Mouse (Mus musculus) kidney, embryonic 15.5 days (tissue): ENCODE results near the gene Rfx2. TPM values are rescaled to one million over a fixed set of nuclear protein-coding genes. Genes with fewer than 3 reads are reported as not detected.
A peak's percentile ranks its signal among the peaks of the same experiment; 100 is the strongest.

ENCODE experiments used
- ATAC-seq: fragments of 200-750 bp; cut with Nextera tagmentation; replicated peaks from 2 replicates; pipeline ENCODE4 v1.8.0; 2017; ENCODE audit warnings: moderate TSS enrichment; ENCODE audit not compliant: low FRiP score
- H3K27ac ChIP-seq: fragments of 300-500 bp; sonication (generic); 2 replicates; pipeline ENCODE4 v1.5.1; 2015; ENCODE audit warnings: mild to moderate bottlenecking, inconsistent platforms
- H3K27me3 ChIP-seq: fragments of 300-500 bp; sonication (generic); 2 replicates; pipeline ENCODE4 v1.6.1; 2015; ENCODE audit warnings: inconsistent platforms
- H3K36me3 ChIP-seq: fragments of 300-500 bp; sonication (generic); 2 replicates; pipeline ENCODE4 v1.6.1; 2015; ENCODE audit warnings: inconsistent platforms
- H3K4me1 ChIP-seq: fragments of 300-500 bp; sonication (generic); 2 replicates; pipeline ENCODE4 v1.6.1; 2015; ENCODE audit warnings: inconsistent platforms
- H3K4me2 ChIP-seq: fragments of 300-500 bp; sonication (generic); 2 replicates; pipeline ENCODE4 v1.6.1; 2015; ENCODE audit warnings: moderate library complexity, mild to moderate bottlenecking, inconsistent platforms
- H3K4me3 ChIP-seq: fragments of 300-500 bp; sonication (generic); replicated peaks from 2 replicates; pipeline ENCODE4 v1.5.1; 2015; ENCODE audit warnings: mild to moderate bottlenecking, inconsistent platforms
- H3K9ac ChIP-seq: fragments of 300-500 bp; sonication (generic); 2 replicates; pipeline ENCODE4 v1.6.1; 2015; ENCODE audit warnings: mild to moderate bottlenecking, inconsistent platforms
- H3K9me3 ChIP-seq: fragments of 300-500 bp; sonication (generic); replicated peaks from 2 replicates; pipeline ENCODE4 v1.6.1; 2016; ENCODE audit warnings: inconsistent platforms
- WGBS: fragments of 180-500 bp; shearing (Covaris S2); methylation state at CpG from one replicate; pipeline ENCODE4 v1.1.7; 2015; ENCODE audit warnings: mixed read lengths; 5-methylcytosine and 5-hydroxymethylcytosine counted together
- polyA plus RNA-seq: library from polyadenylated mRNA; unstranded; fragments of >200 nt; fragmentation: Nextera tagmentation; extraction: Ambion mirVana; gene quantifications from 2 replicates; pipeline ENCODE4 v1.2.1, GENCODE M21; 2015

Rfx2 gene
- polyA plus RNA-seq, 1 experiment from 2014 or later: 4.1 TPM

DNA sequence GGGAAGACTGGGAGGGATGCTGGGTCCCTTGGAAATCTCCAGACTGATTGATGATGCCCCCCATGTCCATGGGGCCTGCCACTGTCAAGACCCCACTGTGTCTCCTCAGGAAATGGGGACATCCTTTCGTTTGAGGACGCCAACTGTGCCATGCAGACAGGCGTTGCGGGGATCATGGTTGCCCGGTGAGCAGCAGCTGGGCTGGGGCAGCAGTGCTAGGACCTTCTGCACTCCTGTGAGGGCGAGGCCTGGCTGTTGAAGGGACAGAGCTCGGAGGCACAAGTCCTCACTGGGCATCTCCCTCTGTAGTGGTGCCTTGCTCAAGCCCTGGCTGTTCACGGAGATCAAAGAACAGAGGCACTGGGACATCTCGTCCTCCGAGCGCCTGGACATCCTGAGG, 61.9 kb downstream of the Rfx2 start:
- H3K9ac ChIP-seq: no peak overlapping the region
- no peak overlapping the region for H3K27ac ChIP-seq
- no peak overlapping the region for H3K4me2 ChIP-seq
- no peaks in the 10 kb centered on the region for H3K9me3 ChIP-seq
- 94% methylated on average over 11 of the region's 11 CpGs for WGBS
- H3K36me3 ChIP-seq: peaks cover 52% of the 10 kb centered on the region
- no peaks in the 10 kb centered on the region for H3K27me3 ChIP-seq
- no peak overlapping the region for H3K4me3 ChIP-seq
- no peak for ATAC-seq
- peaks cover 10% of the 10 kb centered on the region for H3K4me1 ChIP-seq

DNA sequence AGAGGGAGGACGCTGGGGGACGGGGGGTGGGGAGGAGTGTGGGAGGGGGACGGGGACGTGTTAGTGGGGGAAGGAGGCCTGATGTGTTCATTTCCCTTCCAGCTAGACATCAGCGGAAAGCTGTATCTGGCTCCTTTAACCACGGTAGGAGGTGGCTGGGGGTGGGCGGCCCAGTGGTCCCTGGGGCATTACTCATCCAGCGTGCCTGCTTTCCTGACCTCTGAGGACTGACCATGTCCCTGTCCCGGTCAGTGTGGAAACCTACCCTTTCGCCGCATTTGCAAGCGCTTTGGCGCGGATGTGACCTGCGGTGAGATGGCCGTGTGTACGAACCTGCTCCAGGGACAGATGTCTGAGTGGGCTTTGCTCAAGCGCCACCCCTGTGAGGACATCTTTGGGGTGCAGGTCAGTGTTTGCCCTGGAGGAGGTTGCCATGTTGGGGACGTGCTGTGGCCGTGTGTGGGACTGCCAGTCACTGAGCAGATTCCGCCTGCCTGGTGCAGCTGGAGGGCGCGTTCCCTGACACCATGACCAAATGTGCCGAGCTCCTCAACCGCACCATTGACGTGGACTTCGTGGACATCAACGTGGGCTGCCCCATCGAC, 63.2 kb downstream of the Rfx2 start:
- 91% methylated on average over 29 of the region's 29 CpGs for WGBS
- Histone ChIP-seq H3K27ac (no peak overlapping the region), H3K4me2 (no peak overlapping the region), H3K4me3 (no peak overlapping the region), H3K4me1 (peaks cover 19% of the 10 kb centered on the region), H3K36me3 (peaks cover 52% of the 10 kb centered on the region), H3K9me3 (no peaks in the 10 kb centered on the region), H3K9ac (no peak overlapping the region), H3K27me3 (no peaks in the 10 kb centered on the region)
- no peak for ATAC-seq

DNA sequence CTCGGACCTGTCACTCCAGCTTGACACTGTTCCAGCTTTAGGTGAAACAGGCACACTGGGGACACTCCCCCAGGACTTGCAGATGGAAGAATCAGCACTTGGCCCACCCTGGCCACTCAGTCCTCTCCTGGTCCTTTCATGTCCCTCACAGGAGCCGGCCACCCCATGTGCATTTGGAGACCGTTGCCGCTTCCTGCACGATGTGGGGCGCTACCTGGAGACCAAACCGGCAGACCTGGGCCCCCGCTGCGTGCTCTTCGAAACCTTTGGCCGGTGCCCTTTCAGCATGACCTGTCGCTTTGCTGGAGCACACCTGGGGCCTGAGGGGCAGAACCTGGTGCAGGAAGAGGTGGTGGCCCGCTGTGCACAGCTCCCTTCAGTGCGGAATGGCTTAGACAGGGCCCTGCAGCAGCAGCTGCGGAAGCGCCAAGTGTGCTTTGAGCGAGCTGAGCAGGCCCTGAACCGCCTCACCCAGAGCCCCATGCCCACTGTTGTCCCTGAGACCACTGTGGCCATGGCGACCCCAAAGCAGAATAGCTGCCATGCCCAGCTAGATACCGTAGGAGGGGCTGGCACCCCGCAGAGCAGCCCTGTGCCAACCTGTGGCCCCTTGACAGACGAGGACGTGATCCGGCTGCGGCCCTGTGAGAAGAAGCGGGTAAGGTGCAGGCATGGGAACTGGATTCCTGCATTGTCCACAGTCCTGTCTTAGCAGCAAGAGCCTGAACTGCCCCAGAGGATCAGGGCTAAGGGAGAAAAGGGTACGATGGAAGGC, 64.0 kb downstream of the Rfx2 start:
- Histone ChIP-seq H3K4me2 (no peak overlapping the region), H3K36me3 (peaks cover 52% of the 10 kb centered on the region), H3K9me3 (no peaks in the 10 kb centered on the region), H3K4me1 (peaks cover 27% of the 10 kb centered on the region), H3K9ac (no peak overlapping the region), H3K27me3 (no peaks in the 10 kb centered on the region), H3K27ac (no peak overlapping the region), H3K4me3 (no peak overlapping the region)
- no peak for ATAC-seq
- WGBS: 95% methylated on average over 27 of the region's 27 CpGs

DNA sequence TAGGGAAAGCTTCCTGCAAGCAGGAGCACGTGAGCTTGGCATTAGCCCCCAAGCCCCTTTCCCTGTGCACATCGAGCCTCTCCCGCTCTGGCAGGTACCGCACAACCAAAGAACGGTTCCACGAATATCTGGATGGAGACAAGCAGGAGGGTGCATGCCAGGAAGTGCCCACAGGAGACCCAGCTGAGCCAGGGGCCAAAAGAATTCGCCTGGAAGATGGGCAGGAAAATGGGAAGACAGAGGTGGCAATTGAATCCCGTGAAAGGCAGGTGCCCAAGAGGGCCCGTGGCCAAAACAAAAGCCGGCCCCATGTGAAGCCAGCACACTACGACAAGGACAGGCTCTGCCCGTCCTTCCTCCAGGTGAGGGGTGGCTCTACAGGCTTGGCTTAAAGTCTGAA, 65.4 kb downstream of the Rfx2 start:
- peaks cover 2% of the 10 kb centered on the region; the same call in 1 of the 2 replicates for H3K27me3 ChIP-seq
- WGBS: 50% methylated on average over 12 of the region's 12 CpGs
- H3K4me1 ChIP-seq: peaks cover 31% of the 10 kb centered on the region
- H3K9ac ChIP-seq: peak overlapping the region; percentile 75
- H3K4me3 ChIP-seq: peak overlapping the region; percentile 89
- peak overlapping the region; percentile 99 for H3K27ac ChIP-seq
- H3K4me2 ChIP-seq: peak overlapping the region; percentile 82
- no peaks in the 10 kb centered on the region for H3K9me3 ChIP-seq
- ATAC-seq: no peak
- H3K36me3 ChIP-seq: peaks cover 43% of the 10 kb centered on the region

DNA sequence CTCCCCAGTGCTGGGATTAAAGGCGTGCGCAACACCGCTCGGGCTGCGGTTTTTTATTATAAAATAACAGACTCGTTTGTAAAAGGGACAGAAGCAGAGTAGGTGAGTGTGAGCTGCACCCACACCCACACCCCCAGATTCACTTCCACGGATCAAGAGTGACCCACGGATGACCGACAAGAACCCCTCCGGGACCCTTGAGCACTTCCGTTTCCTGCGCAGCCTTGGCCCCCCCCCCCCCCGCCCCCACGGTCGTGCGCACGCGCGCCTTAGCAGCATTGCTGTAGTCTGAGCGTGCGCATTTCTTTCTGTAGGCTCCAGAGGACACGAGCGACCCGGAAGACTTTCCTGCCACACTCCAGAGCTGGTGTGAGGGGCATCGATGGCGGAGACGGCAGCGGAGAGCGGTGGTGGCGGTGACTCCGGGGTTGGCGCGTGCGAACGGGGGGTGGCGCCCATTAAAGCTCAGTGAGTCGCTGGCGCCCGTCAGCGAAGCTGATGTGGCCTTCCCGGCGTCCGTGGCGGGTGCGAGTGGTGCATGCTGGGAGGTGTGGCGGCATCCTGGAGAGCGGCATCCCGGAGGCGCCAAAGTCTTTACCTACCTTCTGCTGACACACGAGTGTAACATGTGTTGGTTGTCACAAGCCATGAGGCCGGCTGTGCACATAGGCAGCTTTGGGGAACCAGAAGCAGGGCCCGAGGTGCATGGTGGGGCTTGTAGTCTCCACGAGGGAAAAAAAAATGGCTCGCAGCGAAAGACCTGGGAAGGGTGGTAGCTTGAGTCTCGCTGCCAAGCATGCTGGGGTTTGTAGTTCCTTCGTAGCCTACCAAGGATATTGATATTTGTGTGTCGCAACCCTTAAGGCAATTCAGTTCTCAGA, 66.1 kb downstream of the Rfx2 start, which contains the start of gene Dus3l:
TSS of gene Dus3l (plus strand) at position 284 of the 881 bp plus-strand sequence.
- Histone ChIP-seq H3K9ac (peak within 1 kb of the TSS; percentile 75), H3K4me3 (peak within 1 kb of the TSS; percentile 89), H3K4me2 (peak within 1 kb of the TSS; percentile 82), H3K27ac (peak within 1 kb of the TSS; percentile 99), H3K27me3 (peaks cover 6% of the 10 kb centered on the region; the same call in 1 of the 2 replicates), H3K36me3 (peaks cover 36% of the 10 kb centered on the region), H3K4me1 (peaks cover 31% of the 10 kb centered on the region), H3K9me3 (no peaks in the 10 kb centered on the region)
- 1% methylated on average over 58 of the region's 58 CpGs for WGBS
- ATAC-seq: peak; percentile 80

DNA sequence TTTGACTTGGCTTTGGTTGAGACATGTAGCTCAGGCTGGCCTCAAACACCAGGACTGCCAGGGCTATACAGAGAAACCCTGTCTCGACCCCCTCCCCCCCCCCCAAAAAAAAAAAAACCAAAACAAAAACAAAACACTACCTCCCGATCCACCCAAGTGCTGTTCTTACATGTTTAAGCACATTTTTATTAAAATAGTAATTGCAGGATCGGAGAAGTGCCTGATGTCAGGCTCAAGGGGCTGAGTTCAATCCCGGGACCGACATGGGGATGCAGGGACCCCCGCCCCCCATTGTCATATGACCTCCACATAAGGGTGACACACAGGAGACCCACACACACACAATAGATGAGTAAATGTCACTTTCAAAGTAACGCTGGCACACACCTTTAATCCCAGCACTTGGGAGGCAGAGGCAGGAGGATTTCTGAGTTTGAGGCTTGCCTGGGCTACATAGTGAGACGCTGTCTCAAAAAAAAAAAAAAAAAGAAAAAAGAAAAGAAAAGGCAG, 67.0 kb downstream of the Rfx2 start:
- Histone ChIP-seq H3K4me2 (peak overlapping the region; percentile 82), H3K36me3 (peaks cover 26% of the 10 kb centered on the region), H3K4me1 (peaks cover 31% of the 10 kb centered on the region), H3K27me3 (peaks cover 6% of the 10 kb centered on the region; the same call in 1 of the 2 replicates), H3K27ac (peak overlapping the region; percentile 99), H3K9me3 (no peaks in the 10 kb centered on the region), H3K9ac (0 out of 2 replicates have a peak overlapping the region, but pooled peaks have one; percentile 75), H3K4me3 (peak overlapping the region; percentile 89)
- 77% methylated on average over 8 of the region's 8 CpGs for WGBS
- no peak for ATAC-seq

DNA sequence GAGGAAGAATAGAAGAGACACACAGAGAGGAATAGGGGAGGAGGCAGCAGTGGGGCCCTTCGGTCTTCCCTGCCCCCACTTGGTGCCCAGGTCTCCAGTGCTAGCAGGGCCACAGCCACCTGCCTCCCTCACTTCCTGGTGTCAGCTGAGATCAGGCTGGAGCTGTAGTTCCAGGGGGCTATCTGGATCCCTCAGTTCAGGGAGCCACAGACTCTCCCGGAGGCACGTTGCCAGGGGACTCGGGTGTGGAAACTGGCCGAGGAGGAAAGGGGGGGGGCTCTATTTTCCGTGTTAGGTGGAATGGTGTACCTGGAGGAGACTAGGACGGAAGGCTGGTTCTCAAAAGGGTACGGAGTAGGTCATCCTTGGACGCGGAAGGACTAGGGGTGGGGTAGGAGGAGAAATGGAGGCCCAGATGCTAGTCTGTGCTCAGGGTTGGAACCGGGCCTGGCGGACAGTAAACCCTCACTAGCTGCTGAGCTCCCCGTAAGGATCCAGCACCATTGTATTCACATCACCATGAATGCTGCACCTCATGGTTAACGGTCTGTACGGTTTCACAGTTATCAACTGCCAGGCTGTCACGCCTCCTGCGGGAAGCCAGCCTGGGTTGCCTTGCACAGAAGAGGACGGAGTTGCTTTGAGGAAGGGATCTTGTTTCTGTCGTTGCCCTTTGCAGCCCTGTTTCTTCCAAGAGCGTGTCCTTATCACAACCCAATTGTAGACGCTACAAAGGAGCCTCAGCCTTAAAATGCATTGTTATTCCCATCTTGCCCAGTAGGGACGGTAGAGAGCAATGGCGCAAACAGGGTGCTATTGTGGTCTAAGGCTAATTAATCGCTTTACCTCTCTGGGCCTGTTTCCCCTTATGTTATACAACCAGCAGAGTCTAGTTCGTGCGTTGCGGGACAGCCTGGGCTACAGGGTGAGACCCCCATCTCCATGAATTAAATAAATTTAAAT, 67.8 kb downstream of the Rfx2 start:
- peak overlapping the region; percentile 80 for H3K27ac ChIP-seq
- H3K36me3 ChIP-seq: peaks cover 19% of the 10 kb centered on the region
- H3K4me3 ChIP-seq: no peak overlapping the region; the same call in 1 of the 2 replicates
- H3K9me3 ChIP-seq: no peaks in the 10 kb centered on the region
- peaks cover 6% of the 10 kb centered on the region; the same call in 1 of the 2 replicates for H3K27me3 ChIP-seq
- H3K4me1 ChIP-seq: peaks cover 34% of the 10 kb centered on the region
- H3K9ac ChIP-seq: peak overlapping the region; percentile 50; the same call in 1 of the 2 replicates
- whole genome bisulfite sequencing: 53% methylated on average over 27 of the region's 27 CpGs
- 0 out of 2 replicates have a peak overlapping the region, but pooled peaks have one; percentile 88 for H3K4me2 ChIP-seq
- no peak for ATAC-seq

DNA sequence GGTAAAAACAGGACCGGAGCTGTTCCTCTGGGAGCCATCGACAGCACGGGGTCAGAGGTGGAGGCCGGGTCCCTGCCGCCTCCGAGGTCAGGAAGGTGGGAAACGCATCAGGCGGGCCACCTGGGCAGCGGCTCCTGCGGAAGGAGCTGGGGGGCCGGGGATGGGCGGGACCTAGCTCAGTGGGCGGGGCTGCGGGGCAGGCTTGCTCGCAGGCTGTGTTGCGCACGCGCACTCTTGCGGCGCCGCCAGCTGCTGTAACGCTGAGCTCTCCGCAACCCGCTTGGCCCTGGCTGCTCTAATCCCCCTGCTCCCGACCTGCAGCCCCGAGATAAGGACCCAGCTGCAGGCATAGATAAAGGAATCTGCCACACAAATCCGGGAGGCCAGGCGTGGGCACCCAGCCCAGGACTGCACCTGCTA, 68.8 kb downstream of the Rfx2 start:
- H3K9me3 ChIP-seq: no peaks in the 10 kb centered on the region
- peaks cover 8% of the 10 kb centered on the region for H3K36me3 ChIP-seq
- 0% methylated on average over 27 of the region's 28 CpGs for WGBS
- H3K27ac ChIP-seq: peak overlapping the region; percentile 80
- peaks cover 13% of the 10 kb centered on the region for H3K27me3 ChIP-seq
- ATAC-seq: peak; percentile 17
- H3K4me3 ChIP-seq: peak overlapping the region; percentile 52
- peak overlapping the region; percentile 88 for H3K4me2 ChIP-seq
- peaks cover 45% of the 10 kb centered on the region for H3K4me1 ChIP-seq
- H3K9ac ChIP-seq: peak overlapping the region; percentile 50

DNA sequence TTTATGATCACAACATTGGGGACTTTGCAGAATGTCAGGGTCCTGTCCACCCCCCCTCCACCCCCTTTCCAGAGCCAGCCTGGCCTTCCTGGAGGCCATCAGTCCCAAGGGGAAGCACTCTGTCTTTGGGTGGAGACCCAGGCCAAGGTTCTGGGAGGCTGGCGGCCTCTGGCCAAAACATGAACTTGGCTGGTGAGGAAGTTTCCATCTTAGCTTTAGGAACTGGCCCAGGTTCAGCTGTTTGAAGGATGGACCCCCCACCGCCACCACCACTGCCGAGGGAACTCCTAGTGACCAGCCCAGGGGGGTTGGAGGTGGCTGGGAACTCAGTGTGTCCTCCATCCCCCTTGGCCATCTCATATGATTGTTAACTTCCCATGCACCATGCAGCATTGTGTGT, 69.7 kb downstream of the Rfx2 start:
- H3K4me1 ChIP-seq: peaks cover 49% of the 10 kb centered on the region
- no peaks in the 10 kb centered on the region for H3K36me3 ChIP-seq
- H3K27me3 ChIP-seq: peaks cover 22% of the 10 kb centered on the region
- no peak overlapping the region for H3K9ac ChIP-seq
- no peak overlapping the region for H3K4me3 ChIP-seq
- ATAC-seq: no peak
- no peaks in the 10 kb centered on the region for H3K9me3 ChIP-seq
- H3K4me2 ChIP-seq: no peak overlapping the region
- H3K27ac ChIP-seq: no peak overlapping the region
- 62% methylated on average over 3 of the region's 3 CpGs for WGBS

DNA sequence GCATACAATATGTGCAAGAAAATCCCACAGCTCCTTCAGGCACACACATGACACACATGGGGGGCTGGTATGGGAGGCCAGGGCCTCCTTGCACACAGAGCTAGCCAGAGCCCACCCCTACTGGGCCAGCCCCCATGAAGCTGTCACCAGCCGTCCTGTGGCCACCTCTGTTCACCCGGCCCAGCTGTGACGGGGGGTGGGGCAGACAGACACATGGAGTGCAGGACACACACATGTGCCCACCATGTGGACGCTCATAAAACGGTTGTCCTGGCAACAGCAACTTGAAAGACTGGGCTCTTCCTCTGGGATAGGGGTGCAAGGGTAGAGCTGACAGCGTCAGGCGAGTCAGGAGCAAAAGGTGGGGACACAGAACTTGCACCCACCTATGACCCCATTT, 71.6 kb downstream of the Rfx2 start:
- no peak overlapping the region for H3K27ac ChIP-seq
- H3K4me3 ChIP-seq: no peak overlapping the region
- H3K36me3 ChIP-seq: no peaks in the 10 kb centered on the region
- no peak for ATAC-seq
- peaks cover 50% of the 10 kb centered on the region for H3K4me1 ChIP-seq
- peaks cover 41% of the 10 kb centered on the region for H3K27me3 ChIP-seq
- H3K4me2 ChIP-seq: no peak overlapping the region
- 36% methylated on average over 7 of the region's 7 CpGs for WGBS
- no peaks in the 10 kb centered on the region for H3K9me3 ChIP-seq
- no peak overlapping the region for H3K9ac ChIP-seq
